Mouse (Mus musculus): ENCODE data around the gene Ces2f.
"Not testable (repeated sequence)": the region's sequence is repeated elsewhere in the genome, so short reads cannot be mapped to it uniquely, and the experiment has no call there.

Gene Ces2f

DNA sequence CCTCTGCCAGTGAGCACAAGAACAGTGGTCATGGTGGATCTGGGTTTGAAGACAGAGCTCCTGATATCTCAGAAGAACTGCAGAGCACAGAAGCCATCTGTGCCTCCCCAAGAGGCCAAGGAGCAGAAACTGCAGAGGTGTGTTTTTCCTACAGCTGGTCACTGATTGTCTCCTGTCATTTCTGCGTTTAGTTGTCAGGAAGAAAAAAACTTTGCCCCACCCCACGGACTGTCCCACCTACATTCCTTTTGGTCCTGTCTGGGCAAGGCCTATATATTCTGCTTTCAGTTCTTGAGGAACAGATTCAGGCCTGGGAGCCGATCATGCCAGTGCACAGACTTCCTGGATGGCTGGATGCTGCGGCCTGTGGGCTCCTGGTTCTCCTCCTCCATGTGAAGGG, at the start of gene Ces2f:
Gene Ces2f, plus strand, starts transcription at position 301 of the 400 bp plus-strand sequence.
- no peak for DNase-seq (ENCODE audit: low spot score)

DNA sequence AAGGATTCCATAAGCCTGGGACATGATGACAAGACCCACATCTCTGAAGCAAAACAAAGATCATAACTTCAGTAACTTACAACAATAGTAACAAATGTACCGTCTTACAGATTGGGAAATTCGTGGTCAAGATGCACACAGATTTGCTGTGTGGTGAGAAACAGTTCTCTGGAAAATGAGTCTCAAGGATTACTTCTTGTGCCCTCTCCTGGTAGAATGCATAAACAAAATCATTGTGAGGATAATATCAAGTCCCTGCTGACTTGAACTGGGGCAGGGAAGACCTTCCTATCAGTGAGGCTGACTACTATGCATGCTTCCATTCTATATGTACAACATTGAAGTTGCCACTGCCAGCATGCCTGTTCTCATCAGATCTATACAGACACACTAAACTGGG, 45.4 kb upstream of the Ces2f start:
- DNase-seq (ENCODE audit: low spot score) = no peak

DNA sequence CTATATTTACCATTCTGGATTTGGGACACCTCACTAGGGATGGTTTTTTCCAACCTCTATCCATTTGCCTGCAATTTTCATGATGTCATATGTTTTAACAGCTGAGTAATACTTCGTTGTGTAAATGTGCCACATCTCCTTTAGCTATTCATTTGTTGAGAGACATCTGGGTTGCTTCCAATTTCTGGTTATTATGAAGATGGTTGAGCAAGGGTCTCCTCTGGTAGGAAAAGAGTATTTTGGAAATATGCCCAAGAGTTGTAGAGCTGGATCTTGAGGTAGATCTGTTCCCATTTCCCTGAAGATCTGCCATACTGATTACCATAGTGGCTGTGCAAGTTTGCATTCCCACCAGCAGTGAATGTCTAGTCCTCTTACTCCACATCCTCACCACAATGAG, 40.0 kb upstream of the Ces2f start:
- DNase-seq (ENCODE audit: low spot score) = no peak

DNA sequence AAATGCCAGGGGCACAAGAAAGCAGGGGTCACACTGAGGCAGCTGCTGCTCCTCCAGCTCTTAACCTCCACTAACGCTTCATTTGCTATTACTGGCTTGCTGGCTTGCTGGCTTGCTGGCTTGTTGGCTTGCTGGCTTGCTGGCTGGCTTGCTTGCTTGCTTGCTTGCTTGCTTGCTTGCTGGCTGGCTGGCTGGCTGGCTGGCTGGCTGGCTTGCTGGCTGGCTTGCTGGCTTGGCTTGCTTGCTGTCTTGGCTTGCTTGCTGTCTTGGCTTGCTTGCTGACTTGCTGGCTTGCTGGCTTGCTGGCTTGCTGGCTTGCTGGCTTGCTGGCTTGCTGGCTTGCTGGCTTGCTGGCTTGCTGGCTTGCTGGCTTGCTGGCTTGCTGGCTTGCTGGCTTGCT, 38.1 kb upstream of the Ces2f start:
- DNase-seq (ENCODE audit: low spot score) = not testable (repeated sequence)

DNA sequence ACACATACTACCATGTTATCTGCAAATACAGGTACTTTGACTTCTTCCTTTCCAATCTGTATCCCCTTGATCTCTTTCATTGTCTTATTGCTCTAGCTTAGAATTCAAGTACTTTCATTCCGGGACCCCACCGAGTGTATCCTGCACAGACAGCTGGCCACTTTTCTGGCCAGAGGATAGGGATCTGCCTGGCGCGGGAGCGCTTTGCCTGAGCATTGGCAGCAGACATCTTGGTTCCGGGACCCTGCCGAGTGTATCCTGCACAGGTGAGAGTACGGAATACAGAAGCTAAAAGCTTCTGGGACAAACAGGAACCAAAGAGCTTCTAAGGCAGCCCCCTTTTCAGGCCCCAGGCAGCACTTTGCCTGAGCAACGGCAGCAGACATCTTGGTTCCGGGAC, 37.5 kb upstream of the Ces2f start:
- DNase-seq (ENCODE audit: low spot score) = not testable (repeated sequence)

DNA sequence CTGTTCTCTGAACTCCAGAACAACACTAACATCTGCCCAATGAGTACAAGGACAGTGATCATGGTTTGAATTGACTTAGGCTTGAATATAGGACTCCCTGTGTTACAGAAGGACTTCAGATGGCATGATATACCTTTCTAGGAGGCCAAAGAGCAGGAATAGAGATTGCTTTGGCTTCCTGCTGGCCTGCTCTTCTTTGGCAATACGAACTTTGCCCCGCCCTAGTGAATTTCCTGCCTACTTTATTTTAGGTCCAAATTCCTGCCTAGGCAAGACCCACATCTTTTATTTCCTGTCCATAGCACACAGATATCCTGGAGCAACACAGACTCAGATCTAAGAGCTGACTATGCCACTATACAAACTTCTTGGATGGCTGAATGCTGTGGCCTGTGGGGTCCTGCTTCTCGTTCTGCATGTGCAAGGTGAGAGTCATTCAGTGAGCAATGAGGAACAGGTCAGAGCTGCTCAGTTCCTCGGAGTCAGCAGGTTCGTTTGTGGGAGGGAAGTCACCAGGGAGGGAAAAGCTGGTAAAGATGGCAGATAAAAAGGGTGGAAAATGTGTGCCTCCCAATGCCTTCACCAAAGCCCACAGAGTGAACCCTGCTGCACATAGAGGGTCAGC, 21.1 kb upstream of the Ces2f start, which contains the start of gene Ces2e:
Gene Ces2e, plus strand, starts transcription at position 289 of the 625 bp plus-strand sequence.
- no peak for DNase-seq (ENCODE audit: low spot score)

DNA sequence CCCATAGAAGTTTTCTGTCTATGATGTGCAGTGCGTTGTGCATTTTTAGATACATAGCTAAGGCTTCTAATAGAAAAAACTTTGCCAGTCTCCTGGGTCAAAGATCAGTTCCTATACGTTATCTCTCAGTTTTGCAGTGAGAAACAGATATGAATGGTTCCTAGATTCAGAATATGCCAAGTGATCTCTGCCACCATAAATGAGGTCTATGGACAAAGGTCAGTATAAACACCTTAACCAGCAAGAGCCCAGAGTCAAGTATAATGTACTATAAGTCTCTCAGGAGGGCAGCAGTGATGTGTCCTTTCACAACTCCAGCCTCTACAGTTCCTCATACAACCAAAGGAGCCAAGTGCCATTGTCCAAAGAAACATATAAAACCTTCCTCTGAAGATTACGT, 19.9 kb upstream of the Ces2f start:
- DNase-seq (ENCODE audit: low spot score) = no peak

DNA sequence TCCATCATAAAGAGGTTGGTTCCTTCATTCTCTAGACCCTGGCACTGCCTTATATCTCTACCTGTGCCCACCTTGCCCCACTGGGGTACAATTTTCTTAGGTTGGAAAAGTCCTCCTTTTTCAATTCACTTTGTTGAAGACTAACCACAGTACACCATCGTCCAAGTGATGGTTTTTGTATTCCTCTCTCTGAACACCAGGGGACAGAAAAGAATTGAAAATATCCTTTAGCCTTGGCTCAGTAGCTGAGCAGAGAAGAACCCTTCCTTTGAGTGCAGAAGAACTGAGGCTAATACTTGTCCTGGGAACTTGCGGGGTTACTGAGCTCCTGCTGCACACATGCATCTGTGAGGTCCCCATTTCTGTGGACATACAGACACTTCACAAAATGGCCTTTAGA, 2.5 kb upstream of the Ces2f start:
- no peak for DNase-seq (ENCODE audit: low spot score)

DNA sequence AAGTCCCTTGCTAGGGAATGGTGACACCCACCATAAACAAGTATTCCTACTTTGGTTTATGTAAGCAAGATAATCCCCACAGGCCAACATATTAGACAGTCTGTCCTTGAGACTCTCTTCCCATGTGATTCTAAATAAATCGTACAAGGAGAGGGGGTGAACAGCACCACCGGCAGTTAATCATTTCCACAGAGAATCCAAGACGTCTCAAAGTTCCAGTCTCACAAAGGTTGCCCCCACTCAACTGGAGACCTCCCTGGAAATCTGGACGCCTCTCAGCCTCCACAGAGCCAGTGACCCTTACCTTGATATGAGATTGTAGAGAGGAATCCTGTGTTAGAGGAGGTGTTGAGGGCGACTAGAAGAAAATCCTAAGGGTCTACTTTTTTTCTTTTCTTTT, 1.9 kb downstream of the Ces2f start:
- DNase-seq (ENCODE audit: low spot score) = no peak

DNA sequence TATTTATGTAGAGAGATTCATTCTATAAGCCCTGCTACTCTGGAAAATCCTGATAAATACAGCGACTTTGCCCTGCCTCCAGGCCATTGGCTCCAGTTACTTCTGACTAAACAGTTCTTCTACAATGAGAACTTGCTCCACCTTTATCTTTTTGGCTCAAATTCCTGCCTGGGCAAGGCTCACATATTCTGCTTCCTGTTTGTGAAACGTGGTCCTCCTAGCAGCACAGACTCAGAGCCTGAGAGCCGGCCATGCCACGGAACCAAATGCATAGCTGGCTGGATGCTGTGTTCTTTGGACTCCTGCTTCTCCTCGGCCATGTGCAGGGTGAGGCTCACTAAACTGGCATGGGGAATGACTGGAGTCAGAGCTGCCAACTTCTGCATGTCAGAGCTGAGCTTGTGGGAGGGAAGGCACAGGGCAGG, 14.4 kb downstream of the Ces2f start, which contains the start of gene Ces2g:
Gene Ces2g, plus strand, starts transcription at position 182 of the 425 bp plus-strand sequence.
- DNase-seq (ENCODE audit: low spot score) = no peak

DNA sequence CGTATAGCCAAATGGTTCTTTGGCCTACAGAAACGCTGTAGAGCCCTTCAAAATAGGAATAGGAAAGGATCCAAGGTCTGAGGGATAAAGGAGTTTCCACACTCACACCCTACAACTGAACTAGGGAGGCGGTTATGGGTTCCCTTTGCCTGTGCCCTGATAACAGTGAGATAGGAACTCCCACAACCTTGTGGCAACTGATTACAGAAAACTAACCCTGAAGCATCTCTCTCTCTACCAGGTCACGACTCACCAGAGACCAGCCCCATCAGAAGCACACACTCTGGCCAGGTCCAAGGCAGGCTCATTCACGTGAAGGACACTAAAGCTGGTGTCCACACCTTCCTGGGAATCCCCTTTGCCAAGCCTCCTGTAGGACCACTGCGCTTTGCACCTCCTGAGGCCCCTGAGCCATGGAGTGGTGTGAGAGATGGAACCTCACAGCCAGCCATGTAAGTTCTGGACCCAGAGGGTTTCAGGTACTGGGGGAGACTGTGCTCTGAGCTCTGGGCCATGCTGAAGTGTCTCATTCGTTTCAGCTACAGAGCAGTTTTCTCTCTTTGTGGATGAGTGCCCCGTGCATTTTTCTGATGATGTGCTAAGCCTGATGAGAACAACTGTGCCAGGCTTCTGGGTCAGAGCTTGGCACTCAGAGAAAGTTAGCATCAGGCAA, 15.2 kb downstream of the Ces2f start:
- no peak for DNase-seq (ENCODE audit: low spot score)

DNA sequence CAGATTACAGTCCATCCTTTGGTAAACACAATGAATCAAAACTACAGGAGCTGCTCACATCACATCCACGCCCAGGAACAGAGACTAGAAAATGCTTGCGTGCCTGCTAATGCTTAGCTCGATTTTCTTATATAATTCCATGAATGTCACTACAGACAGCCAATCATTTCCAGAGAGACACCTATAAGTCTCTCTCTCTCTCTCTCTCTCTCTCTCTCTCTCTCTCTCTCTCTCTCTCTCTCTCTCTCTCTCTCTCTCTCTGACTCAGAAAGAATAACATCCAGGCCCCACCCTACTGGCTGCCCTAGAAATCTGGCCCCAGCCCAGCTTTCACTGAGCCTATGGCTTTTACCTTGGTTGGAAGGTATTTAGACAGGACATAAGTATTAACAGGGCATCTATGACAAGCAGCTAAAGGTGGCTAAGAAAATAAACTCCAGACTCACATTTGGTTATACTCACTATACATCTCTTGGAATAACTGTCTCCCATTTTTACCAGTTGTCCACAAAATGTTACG, 16.3 kb downstream of the Ces2f start:
- no peak for DNase-seq (ENCODE audit: low spot score)

DNA sequence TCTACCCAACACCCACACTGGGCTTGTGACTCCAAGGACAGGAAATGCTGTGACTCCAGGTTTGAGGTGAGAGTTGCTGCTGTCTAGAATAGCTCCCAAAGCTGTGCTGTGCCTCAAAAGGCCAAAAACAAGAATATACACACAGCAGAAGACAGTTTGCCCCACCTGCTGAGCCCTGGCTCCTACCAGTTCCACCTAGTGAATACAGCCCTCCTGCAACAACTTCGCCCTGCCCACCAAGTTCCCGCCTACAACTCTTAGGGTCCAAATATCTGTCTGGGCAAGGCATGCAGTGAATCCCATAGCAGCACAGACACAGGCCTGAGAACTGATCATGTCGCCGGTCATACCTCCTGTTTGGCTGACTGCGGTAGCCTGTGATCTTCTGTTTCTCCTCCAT, 37.0 kb downstream of the Ces2f start:
- no peak for DNase-seq (ENCODE audit: low spot score)

DNA sequence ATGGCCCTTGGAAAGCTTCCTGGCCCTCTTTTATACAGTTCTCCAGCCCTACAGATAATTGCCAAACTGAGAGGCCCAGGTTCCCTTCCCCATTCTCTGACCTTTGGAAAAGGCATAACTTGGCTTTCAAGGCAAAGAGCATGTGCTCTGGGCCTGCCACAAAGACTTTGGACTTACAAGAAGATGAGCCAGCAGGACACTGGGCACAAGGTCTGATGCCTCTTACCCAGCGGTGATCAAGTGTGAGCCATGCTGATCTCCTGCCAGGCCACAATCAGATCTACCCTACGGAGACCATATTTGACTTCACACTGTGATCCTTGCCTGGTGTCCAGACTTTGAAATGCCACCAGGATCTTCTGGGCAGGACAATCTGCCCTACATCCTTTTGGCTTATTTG, 37.8 kb downstream of the Ces2f start:
- no peak for DNase-seq (ENCODE audit: low spot score)

DNA sequence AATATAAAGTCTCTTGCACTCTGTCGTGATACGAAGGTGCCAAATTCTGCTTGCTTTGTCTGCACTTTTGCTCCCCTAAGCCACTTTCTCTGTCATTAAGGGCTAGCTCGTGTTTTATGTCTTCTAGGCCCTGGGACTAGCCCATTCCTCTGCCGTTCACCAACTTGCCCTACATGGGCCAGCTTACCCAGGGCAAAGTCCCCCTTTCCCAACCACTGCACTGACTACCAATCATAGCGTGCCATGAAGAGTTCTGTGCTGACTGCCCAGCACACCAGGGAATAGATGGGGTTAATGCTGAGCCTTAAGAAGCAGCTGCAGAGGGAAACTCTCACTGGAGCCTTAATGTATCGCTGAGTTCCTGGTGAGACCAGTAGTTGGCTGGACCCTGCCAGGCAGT, 51.0 kb downstream of the Ces2f start:
- DNase-seq (ENCODE audit: low spot score) = no peak

DNA sequence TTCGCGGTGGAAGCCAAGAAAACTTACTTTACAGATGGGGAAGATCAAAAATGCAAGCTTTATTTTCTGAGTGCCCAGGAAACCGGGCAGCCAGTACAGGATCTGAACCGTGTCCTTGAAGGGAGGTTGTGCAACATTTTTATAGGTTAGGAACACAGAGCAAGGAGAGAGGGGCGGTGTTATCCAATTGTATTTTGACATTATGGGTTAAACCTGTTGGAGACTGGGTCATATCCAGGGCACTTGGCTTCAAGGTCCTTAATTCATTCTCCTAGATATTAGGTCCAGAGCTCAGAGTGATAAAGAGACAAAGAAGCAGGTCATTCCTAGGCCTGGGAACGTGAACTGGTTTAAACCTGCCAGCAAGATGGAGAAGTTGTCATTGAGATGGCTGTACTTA, 52.0 kb downstream of the Ces2f start:
- DNase-seq (ENCODE audit: low spot score) = no peak

DNA sequence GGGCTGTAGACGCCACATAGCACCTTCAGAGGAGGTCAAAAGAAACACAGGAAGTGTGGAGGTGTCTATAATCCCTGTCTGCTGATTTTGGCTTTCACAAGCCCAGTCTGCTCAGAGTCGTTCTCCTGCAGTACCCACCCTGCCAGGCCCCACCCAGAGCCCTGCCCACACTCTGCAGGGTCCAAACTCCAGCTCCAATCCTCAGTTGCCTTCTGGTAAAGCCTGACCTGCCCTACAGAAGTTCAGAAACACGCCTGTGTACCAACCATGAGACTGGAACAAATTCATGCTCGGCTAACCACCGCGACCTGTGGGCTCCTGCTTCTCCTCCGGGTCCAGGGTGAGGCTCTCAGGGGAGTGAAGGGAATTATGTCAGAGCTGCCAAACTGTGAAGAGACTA, 53.4 kb downstream of the Ces2f start, which contains the start of gene Ces2h:
Gene Ces2h, plus strand, starts transcription at position 268 of the 400 bp plus-strand sequence.
- DNase-seq (ENCODE audit: low spot score) = no peak
